Mouse (Mus musculus) brain, adult 2 months (tissue): ENCODE data around the gene Gphn.

Experiments
- DNase-seq: peaks from one replicate; pipeline ENCODE4 v3.0.0; 2011; ENCODE audit warnings: low read depth, low spot score

The Gphn gene

DNA sequence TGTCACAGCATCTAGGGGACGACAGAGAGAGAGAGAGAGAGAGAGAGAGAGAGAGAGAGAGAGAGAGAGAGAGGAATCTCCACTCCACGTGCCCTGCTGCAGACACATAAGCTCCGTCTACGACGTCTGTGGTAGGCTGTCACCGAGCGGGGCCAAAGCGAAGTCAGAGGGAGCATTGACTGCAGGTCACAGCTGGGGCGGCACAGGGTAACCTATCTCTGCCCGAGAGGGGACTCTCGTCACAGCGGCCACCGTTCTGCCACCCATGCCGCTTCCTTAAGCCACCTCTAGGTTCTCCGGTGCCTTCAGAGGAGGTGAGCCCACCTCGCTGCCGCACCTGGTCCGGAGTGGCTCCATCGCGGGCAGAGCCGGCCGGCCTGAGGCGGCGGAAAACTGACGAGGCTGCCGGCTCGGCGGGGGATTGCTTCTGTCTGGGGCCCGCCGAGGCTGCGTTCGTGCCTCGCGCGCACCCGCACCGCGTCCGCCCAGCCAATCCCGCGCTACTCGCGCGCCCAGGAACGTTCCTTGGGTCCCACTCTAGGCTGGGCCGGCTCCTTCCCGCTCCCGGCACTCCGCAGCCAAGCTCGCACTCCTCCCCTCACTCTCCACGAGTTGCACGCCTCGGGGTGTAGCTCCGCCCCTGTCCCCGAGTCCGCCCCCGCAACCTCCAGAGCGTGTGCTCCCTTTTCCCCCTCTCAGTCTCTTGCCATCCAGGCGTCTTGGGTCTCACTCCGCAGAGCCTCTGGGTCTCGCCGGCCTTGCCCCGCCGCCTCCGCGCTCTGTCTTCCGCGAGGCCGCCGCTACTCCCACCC, at the start of gene Gphn:
Gphn (plus strand) TSS at position 673 of the 812 bp plus-strand sequence.
- peak; percentile 98 for DNase-seq

DNA sequence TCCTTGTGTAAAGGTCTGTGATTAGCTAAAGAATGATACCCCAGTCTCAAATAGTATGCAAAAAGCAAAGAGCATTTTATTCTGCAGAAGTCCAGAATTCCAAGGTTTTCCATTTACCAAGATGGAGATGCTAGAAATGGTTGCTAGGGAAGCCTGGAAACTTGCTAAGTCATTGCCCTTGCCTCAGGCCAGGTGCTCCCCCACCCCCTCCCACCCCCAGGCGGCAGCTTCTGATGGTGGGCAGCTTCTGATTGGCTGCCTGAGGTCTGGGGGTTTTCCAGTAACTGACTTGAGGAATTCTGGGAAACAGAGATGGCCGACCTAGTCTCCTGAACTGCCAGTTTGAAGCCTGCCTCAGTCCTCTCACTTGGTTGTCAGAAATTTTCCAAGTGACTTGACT, 44.7 kb upstream of the Gphn start:
- DNase-seq: no peak

DNA sequence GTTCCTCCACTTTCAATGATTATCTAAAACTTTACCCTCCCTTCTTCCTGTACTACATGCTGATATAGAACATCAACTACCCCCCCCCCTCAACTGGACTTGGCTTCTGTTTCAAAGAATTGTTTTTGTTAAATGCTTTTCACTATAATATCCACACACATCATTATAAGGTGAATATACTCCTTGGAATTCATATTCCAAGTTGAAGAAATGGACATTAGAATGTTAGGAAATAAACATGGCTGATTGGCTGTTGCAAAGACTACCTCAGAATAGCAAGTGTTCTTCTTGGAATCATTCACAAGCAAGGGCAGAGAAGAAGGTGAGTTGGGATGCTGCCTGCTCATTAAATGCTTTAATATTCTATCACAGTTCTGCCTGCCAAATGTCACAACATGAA, 32.2 kb upstream of the Gphn start, which contains the start of gene Gm6657:
Gm6657 (plus strand) TSS at position 301 of the 400 bp plus-strand sequence.
- DNase-seq: no peak

DNA sequence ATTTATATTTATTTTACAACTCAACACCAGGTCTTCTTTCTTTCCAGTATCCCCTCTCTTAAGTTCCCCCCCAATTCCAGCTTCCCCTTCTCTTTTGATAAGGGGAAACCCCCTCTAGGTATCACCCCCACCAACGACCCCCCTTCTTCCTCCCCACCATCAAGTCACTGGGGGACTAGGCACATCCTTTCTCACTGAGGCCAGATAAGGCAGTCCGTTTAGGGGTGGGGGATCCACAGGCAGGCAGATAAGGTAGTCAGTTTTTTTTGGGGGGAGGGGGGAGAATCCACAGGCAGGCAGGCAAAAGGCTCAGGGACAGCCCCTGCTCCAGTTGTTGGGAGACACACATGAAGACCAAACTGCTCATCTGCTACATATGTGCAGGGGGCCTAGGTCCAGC, 30.8 kb upstream of the Gphn start:
- DNase-seq: no peak

DNA sequence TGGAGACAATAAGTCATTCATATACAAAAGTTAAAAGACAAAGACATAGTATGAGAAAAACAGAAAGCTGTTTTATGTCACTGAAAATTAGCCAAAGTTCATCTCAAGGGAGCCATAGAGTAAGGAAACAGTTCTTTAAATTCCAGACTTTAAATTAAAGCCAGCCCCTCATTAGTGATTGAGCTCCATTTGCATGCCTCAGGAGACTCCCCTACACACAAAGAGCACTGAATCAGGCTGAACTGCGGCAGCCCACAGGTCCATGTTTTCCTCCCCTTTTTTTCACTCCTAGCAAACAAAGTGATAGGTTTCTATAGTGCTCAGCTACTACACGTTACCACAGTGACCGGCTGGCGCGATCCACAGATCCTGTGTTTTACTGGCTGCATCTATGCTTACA, 22.5 kb upstream of the Gphn start:
- DNase-seq: no peak

DNA sequence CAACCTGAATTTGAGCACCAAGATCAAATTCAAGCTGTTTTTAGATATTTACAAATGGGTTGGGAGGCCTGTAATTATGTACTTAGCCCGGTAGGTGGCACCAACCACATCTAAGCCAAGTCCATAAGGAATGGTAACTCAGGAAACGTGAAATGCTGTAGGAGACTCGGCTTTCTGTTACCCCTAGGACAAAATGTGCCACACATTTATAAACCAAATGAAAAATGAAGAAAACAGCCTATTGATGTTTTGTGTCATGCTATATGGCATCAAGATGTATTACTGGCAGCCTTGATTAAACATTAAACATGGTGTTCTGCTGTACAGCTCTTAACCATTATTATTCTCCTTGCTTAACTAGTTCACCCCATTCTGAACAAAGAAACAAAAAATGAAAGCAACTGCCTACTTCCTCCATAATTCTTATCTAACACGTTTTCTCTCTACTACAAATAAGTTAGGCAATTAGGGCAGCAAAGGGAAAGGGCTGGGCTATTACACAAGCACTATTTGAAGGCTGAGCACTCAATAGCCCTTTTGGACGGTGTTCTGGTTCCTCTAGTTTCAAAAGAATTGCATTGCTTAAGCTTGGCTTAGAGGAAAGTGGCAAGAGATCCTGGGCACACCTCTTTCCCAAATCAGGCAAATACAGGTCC, 20.1 kb upstream of the Gphn start:
- peak; percentile 89 for DNase-seq

DNA sequence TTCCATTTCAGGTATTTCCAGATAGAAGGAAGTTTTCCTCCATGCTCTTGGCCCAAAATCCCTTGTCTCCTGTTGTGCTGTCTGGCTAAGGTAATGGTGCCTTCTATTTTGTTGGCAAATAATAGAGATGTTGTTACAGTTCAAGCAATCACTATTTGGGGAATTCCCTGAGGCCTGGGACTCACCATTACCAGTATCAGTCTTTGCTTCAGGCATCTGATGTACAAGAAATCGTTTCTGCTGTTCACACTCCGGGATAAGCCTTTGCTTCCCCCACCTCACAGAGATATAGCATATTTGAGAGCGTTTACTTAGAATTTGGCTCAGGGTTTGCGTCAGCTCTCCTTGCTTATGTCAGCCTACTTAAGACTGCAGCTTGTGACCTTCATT, 19.6 kb upstream of the Gphn start:
- DNase-seq: no peak

DNA sequence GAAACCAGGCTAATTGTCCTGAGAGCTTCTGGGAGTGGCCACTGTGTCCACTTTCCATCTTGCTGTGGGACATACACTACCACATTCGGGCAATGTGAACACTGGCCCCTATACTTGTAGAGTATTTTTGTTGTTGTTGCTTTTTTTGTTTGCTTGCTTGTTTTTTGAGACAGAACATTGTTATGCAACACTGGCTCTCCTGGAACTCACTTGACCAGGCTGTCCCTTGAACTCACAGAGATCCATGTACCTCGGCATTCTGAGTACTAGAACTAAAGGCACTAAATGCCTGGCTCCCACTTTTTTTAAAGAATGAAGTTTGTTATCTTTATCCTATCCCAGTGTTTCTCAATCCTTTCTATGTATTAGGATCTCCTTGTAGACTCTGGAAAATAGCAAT, 16.3 kb upstream of the Gphn start:
- DNase-seq: no peak

DNA sequence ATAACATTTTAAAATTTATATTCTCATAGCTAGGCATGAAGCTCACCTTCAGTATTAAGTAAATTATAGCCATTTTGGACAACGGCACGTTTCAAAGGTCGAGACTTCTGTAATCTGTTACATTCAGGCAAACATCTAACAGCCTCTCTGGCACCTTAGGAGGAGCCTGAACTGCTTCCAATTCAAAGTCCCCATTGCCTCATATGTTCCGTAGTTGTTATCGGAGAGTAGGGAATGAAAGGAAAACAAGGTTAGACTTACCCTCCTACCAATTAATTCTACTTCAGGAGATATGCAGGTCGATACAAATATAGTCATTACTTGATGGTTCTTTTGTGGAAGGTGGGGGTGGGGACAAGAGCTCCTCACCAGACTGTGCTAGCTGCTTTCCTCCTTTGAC, 10.7 kb upstream of the Gphn start:
- no peak for DNase-seq

DNA sequence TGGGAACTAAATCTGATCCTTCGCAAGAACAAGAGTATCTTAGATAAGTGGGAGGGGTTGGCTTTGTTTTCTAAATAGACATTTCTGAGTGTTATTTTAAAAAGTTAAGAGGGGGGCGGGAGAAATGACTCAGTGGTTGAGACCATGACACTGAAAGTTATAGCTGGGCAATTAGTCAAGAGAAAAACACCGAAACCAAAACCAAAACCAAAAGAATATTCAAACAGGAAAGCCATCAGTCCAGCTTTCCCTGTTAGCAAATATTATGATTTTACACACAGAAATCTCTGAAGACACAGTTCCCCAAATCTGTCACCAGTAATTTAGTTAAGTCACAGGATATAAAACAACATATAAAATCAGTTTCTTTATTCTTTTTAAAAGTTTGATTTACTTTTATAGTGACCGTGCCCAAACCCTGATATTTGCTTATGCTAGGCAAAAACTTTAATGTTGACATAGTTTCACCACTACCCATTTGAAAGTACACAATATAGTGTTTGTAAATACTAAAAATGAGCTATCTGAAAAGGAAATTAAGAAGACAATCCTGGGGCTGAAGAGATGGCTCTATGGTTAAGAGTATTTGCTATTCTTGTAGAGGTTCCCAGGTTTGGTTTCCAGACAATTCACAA, 6.9 kb upstream of the Gphn start:
- no peak for DNase-seq

DNA sequence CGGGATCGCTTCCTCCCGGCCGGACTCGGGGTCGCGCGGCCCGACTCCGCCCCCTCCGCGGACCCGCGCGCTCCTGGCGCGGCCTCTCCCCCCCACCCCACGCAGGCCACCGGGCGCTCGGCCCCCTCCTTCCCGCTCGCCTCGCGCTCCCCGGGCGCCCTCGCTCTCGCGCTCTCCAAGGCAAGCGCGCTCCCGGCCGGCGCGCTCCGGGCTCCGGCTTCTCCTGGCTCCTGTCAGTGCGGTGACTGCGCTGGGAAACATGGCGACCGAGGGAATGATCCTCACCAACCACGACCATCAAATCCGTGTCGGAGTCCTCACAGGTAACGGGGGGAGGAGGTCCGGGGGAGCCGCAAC, 318 bp downstream of the Gphn start:
- peak; percentile 97 for DNase-seq

DNA sequence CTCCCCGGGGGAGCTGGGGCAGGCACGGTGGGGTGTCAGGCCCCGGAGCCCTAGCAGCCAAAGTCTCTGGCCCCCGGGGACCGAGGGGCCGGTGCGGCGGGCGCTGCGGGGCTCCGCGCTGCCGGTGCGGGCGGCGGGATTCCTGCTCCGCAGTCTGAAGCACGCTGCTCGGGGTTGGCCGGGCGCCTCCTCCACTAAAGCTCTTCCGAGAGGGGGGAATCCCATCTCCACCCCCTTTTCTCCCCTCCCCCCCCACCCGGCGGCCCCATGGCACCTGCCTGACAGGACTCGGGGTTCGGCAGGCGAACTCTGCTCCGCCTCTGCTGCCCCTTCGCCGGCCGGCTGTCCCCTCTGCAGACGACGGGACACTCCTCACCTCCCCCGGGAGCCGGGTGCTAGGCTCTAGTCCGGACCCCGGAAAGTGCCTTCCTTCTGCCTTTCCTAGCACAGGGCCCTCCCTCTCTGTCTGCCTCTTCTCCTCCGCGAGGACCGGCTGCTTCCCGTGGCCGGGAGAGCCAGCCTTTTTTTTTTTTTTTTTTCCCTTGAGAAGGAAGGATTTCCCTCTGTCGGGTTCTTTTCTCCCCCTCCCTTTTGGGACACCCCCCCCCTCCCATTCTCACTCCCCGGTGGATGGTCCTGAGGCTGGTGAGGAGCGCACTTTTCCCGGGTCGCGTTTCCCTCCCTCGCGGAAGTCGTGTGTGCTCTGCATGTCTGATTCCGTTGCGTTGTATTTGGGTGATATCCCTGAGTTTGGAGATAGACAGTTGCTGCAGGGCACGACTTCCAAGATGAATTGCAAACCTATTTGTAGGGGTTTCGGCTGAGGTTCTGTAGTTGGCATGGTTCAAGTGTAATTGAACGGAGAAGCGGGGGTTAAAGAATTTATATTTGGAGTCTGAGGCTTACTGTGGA, 1.1 kb downstream of the Gphn start:
- DNase-seq: peak; percentile 69

DNA sequence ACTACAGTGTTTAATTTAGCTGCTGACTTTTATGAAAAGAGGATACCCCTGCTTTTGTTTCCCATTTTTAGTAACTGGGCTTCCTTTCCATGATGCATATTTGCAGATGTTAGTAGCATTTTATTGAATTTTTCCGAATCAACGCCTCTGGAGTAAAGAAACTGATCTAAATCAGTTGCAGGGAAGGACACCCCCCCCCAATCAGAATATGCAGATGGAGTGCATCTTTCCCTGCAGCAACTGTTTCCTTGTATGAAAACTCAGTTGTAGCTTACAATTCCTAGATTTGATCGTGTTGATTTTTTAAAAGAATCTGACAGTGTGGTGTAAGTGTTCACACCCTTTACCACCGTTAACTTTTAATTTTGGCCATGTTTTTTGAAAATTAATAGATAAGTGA, 2.0 kb downstream of the Gphn start:
- DNase-seq: no peak

DNA sequence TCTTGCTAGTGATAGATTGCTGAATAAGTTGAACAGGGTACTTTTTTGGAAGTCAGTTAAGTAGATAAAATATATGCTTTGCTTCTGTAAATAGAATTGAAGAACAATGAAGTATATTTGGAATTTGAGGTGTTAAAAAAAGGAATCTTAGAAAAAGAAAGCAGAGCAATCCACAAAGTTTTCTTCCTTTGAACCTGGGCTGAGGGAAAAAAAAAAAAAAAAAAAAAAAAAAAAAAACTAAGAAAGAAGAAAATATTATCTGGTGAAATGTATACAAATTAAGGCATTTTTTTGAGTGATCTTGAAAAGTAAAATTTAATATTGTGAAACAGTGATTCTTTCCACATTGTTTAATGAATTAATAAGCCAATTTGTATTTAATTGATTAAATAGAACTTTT, 6.4 kb downstream of the Gphn start:
- no peak for DNase-seq

DNA sequence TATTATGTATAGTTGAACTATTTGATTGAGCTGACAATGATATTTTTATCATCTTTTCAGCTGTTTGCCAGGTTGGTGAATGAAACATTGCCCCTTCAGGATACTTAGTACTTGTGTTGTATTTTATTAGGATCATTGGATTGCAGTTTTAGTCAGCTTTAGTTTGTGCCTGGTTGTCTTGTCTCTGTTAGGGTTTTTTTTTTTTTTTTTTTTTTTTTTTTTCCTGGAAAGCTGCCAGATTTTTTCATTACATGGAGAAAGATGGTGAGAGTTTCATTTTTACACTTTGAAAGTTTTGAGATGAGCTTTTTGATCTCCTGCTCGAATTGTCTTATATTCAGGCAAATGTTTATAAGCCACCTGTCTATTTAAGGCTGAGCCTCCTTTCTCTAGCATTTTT, 22.2 kb downstream of the Gphn start:
- DNase-seq: peak; percentile 17

DNA sequence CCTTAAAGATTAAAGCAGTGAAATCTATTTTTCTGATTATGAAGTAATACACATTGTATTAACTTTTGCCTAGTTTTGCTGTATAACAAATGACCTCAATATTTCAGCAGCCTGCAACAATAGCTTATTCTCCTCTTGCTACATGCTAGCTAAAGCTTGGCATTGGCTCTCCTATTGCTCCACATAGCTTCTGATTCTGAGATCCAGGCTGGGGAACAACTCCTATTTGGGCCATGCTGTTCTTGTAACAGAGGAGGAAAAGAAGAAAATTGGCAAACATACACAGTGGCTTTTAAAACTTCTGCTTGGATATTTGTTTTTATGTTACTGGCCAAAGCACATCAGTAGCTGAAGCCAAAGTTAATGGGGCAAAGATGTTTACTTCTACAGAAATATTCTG, 23.0 kb downstream of the Gphn start:
- DNase-seq: peak; percentile 80

DNA sequence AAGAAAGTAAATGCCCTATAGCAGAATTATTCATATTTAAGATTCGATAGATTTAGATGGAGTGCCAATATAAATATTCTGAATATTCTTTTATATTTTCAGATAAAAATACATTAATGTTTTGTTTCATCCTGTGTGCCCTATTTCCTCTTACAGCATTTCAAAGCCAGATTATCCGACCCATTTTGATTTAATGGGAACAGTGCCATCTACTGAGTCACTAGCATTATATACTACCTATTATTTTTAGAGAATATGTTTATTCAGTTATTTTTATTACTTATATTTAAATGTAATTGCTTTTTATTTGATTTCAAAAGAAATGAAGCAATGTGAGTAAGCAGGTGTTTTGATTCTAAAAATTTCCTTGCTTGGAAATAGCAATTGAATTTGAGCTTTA, 51.2 kb downstream of the Gphn start:
- peak; percentile 72 for DNase-seq

DNA sequence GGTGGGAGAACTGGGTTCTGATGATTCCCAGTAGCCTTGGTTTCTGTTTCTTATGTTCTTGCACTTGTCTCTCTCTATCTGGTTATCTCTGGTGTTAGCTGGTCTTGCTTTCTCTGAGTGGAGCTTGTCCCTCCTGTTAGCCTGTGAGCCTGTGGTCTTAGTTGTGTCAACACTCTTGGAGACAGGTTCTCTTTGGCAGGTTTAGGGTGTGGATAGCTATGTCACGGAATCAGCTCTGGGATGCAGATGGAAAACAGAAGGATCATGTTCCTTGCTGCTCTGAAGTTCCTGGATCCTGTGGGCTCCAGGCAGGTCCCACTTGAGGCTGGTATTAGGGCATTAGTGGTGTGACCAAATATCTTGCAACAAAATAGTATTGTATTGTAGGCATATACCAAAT, 64.2 kb downstream of the Gphn start:
- no peak for DNase-seq

DNA sequence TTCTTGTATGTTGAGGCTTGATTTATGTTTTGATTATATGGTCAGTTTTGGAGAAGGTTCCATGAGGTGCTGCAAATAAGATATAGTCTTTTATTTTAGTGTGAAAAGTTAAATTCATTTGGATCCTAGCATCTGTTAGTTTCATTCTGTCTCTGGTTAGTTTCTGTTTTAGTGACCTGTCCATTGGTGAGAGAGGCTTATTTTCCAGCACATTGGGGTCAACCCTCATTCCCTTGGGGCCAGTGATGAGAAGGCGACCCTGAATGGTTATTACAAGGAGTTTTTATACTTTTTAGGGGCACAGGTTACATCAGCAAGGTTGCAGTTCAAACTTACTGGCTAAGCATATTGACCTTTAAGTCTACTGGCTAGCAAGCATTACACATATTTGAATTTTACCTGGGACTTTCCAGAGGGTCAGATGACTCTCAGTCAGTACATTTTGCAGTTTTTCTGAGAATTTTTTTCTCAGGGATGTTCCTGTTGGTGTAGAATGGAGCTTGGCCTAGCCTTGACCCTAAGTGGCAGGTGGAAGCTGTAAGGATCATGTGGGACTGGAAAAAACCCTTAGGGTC, 72.7 kb downstream of the Gphn start:
- DNase-seq: no peak

DNA sequence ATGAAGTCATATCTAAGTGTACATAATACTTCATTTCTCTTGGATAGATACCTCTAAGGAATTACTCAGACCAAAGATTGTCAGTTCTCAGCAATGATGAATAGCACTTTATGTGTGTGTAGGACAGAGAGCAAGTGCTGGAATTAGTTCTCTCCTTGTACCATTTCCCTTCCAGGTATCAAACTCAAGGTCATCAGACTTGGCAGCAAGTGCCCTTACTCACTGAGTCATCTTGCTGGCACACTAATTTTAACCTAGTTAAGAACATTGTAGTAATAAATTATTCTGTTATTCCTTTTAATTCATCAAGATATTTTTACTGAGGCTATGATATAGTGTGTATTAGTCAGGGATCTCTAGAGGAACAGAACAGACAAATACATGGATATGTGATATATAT, 88.9 kb downstream of the Gphn start:
- peak; percentile 27 for DNase-seq

DNA sequence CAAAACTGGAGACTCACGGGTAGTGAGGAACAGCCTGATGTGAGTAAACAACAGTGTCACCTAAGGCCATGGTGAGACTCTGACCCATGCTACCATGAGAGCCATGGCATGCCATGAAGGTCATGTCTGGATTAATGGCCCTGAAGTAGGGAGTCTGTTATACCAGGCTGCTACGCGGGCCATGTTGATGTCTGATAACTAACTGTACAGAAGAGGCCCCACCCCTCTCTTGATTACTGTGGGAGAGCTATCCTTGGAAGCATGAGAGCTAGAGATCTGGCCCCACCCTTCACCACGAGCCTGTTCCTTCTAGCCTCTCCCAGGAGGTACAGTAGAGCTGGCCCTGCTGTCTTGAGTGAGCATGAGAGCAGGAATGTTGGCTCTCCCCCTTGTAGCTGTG, 101.8 kb downstream of the Gphn start:
- no peak for DNase-seq

DNA sequence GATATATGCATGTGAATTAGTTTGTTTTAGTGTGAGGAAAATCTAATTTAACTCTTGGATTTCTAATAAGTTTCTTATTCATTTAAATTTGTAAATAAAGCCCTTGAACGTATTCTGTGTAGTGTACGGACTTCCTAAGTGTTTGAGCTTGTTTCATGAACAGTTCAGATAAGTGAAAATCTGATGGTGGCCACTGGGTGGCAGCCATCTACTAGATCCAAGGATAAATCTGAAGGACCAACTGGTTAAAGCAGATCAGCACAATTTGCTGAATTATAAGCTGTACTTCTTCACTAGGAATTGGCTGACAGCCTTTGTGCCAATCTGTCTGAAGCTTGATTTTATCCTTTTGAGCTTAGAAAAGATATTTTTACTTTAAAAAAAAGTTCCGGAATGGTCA, 105.9 kb downstream of the Gphn start:
- DNase-seq: peak; percentile 93
